Mouse (Mus musculus) kidney, postnatal 25 days (tissue): ENCODE measurements around the gene Rasgef1b.
A peak's percentile ranks its signal among the peaks of the same experiment; 100 is the strongest.

ENCODE experiments used
- DNase-seq, 2 experiments: peaks; one replicate each; pipeline ENCODE4 v3.0.0; 2021; ENCODE audit warnings: mixed read lengths in 2 of 2

Rasgef1b gene

GRCm38 (mm10) chr5:99354640-99355132 lies 374.2 kb downstream of the Rasgef1b start:
- DNase-seq: no peak

- DNase-seq: no peak
These were observed 378.8 kb downstream of the Rasgef1b start for GRCm38 (mm10) chr5:99350030-99350429.

- DNase-seq: peak; percentile 82 to 86
These were observed 380.5 kb downstream of the Rasgef1b start for GRCm38 (mm10) chr5:99348257-99348849.

GRCm38 (mm10) chr5:99342527-99342926 lies 386.3 kb downstream of the Rasgef1b start:
- DNase-seq: no peak

GRCm38 (mm10) chr5:99340311-99340989 lies 388.4 kb downstream of the Rasgef1b start:
- DNase-seq: peak in 1 of 2 experiments; percentile 37

- peak; percentile 56 to 85 for DNase-seq
These were observed 389.1 kb downstream of the Rasgef1b start for GRCm38 (mm10) chr5:99339790-99340189.

GRCm38 (mm10) chr5:99338826-99339225 lies 390.0 kb downstream of the Rasgef1b start:
- no peak for DNase-seq

GRCm38 (mm10) chr5:99336427-99336826 lies 392.4 kb downstream of the Rasgef1b start:
- DNase-seq: no peak

- DNase-seq: no peak
These were observed 394.8 kb downstream of the Rasgef1b start for GRCm38 (mm10) chr5:99334017-99334416.

- DNase-seq: no peak
These were observed 396.8 kb downstream of the Rasgef1b start for GRCm38 (mm10) chr5:99332021-99332420.

GRCm38 (mm10) chr5:99329065-99329464 lies 399.8 kb downstream of the Rasgef1b start:
- DNase-seq: peak; percentile 62 to 68

GRCm38 (mm10) chr5:99327019-99327418 lies 401.8 kb downstream of the Rasgef1b start:
- DNase-seq: no peak

- DNase-seq: no peak
These were observed 403.6 kb downstream of the Rasgef1b start for GRCm38 (mm10) chr5:99325301-99325700.

- DNase-seq: no peak
These were observed 408.1 kb downstream of the Rasgef1b start for GRCm38 (mm10) chr5:99320783-99321182.

- DNase-seq: no peak
These were observed 430.9 kb downstream of the Rasgef1b start for GRCm38 (mm10) chr5:99297939-99298338.

- no peak for DNase-seq
These were observed 432.5 kb downstream of the Rasgef1b start for GRCm38 (mm10) chr5:99296348-99296747.

GRCm38 (mm10) chr5:99292287-99292851 lies 436.5 kb downstream of the Rasgef1b start:
- no peak for DNase-seq

- no peak for DNase-seq
These were observed 437.6 kb downstream of the Rasgef1b start for GRCm38 (mm10) chr5:99291084-99291830.

- no peak for DNase-seq
These were observed 440.6 kb downstream of the Rasgef1b start for GRCm38 (mm10) chr5:99288262-99288661.

GRCm38 (mm10) chr5:99287647-99288185 lies 441.1 kb downstream of the Rasgef1b start:
- DNase-seq: no peak

- DNase-seq: no peak
These were observed 442.3 kb downstream of the Rasgef1b start for GRCm38 (mm10) chr5:99286575-99286974.

- DNase-seq: no peak
These were observed 442.8 kb downstream of the Rasgef1b start for GRCm38 (mm10) chr5:99286024-99286423.

- no peak for DNase-seq
These were observed 444.5 kb downstream of the Rasgef1b start for GRCm38 (mm10) chr5:99284369-99284768.
